Mouse (Mus musculus): ENCODE measurements around the gene Higd1c.

GRCm38 (mm10) chr15:100402798-100403197 is 38.5 kb downstream of the Higd1c start:
- TF ChIP-seq CTCF (IDR thresholded peaks at IDR 0.05; ENCODE audit: low read depth) (no peak), EP300 (IDR thresholded peaks at IDR 0.05; ENCODE audit: low read depth) (no peak)

All from liver, postnatal 0 days (tissue).